Mouse (Mus musculus) ovary, postnatal 36 days (tissue): ENCODE measurements around the gene Rangrf.
"Not testable (repeated sequence)": the region's sequence is repeated elsewhere in the genome, so short reads cannot be mapped to it uniquely, and the experiment has no call there.

Experiments
- DNase-seq: peaks from one replicate; pipeline ENCODE4 v3.0.0; 2022; ENCODE audit warnings: low spot score, mixed read lengths

Rangrf gene

GRCm38 (mm10) chr11:68946001-68946400 lies 29.0 kb downstream of the Rangrf start:
- DNase-seq: no peak

GRCm38 (mm10) chr11:68945245-68945644 lies 29.7 kb downstream of the Rangrf start:
- no peak for DNase-seq

- DNase-seq: no peak
Measured at GRCm38 (mm10) chr11:68942731-68943130, 32.3 kb downstream of the Rangrf start.

- DNase-seq: no peak
Measured at GRCm38 (mm10) chr11:68940516-68940915, 34.5 kb downstream of the Rangrf start.

- peak; percentile 79 for DNase-seq
Measured at GRCm38 (mm10) chr11:68939451-68940304, 35.3 kb downstream of the Rangrf start.

GRCm38 (mm10) chr11:68936951-68937350 lies 38.0 kb downstream of the Rangrf start:
- not testable (repeated sequence) for DNase-seq

GRCm38 (mm10) chr11:68933885-68934507 lies 41.0 kb downstream of the Rangrf start:
- DNase-seq: no peak

GRCm38 (mm10) chr11:68929947-68930346 lies 45.0 kb downstream of the Rangrf start:
- no peak for DNase-seq

- DNase-seq: no peak
Measured at GRCm38 (mm10) chr11:68926981-68927380, 48.0 kb downstream of the Rangrf start, which contains the start of gene Odf4. TSS of gene Odf4 (minus strand) at chr11:68927081.

- no peak for DNase-seq
Measured at GRCm38 (mm10) chr11:68924749-68925148, 50.2 kb downstream of the Rangrf start.

- DNase-seq: no peak
Measured at GRCm38 (mm10) chr11:68923191-68923590, 51.8 kb downstream of the Rangrf start.
